Mouse (Mus musculus) subcutaneous adipose tissue, adult 2 months (tissue): ENCODE results near the gene Muc2. TPM values are rescaled to one million over a fixed set of nuclear protein-coding genes. Genes with fewer than 3 reads are reported as not detected.

ENCODE experiments used
- polyA plus RNA-seq: library from polyadenylated mRNA; depleted of rRNA; stranded (reverse); fragments of >200 nt; gene quantifications from 2 replicates; pipeline ENCODE4 v1.2.3, GENCODE M21; 2012; ENCODE audit warnings: low replicate concordance; rRNA removed

Gene Muc2
- 1.4 and 1.9 TPM in 2 replicates for polyA plus RNA-seq

DNA sequence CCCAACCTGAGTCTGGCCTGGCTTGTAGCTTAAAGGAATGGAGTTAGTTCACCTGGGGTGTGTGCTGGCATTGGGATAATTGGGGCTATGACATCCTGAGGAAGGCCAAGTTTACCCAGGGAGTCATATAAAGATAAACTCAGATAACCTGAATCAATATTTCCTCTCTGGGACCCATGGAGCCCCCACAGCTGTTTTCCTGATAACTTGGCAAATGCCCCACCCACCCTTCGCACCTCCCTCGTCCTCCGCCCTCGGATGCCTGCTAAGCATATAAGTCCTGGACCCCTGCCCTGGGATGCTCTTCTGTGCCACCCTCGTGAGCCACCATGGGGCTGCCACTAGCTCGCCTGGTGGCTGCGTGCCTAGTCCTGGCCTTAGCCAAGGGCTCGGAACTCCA, at the start of gene Muc2:
Gene Muc2 (plus strand): TSS at position 301 of the 400 bp plus-strand sequence.

GRCm38 (mm10) chr7:141788677-141789452, 98.7 kb downstream of the Muc2 start, which contains the start of gene Muc5ac:
TSS of gene Muc5ac (plus strand) at chr7:141788972.

Other genes starting within 250 kb of the Muc2 start
- gene Pidd1, start 246.3 kb upstream of the Muc2 start, polyA plus RNA-seq: 9.8 and 14.5 TPM in 2 replicates
- 457 and 759 TPM in 2 replicates for gene Rplp2, start 243.0 kb upstream of the Muc2 start, polyA plus RNA-seq
- gene Pnpla2, start 235.1 kb upstream of the Muc2 start, polyA plus RNA-seq: 1,309 and 3,373 TPM in 2 replicates
- 34.3 and 65.7 TPM in 2 replicates for gene Cracr2b, start 229.2 kb upstream of the Muc2 start, polyA plus RNA-seq
- 617 and 1,187 TPM in 2 replicates for gene Cd151, start 222.9 kb upstream of the Muc2 start, polyA plus RNA-seq
- gene Polr2l, start 215.2 kb upstream of the Muc2 start, polyA plus RNA-seq: 63.9 and 76.4 TPM in 2 replicates
- 166 and 253 TPM in 2 replicates for gene Tspan4, start 215.1 kb upstream of the Muc2 start, polyA plus RNA-seq
- gene Chid1, start 150.5 kb upstream of the Muc2 start, polyA plus RNA-seq: 38.6 and 54.6 TPM in 2 replicates
- gene Ap2a2, start 128.2 kb upstream of the Muc2 start, polyA plus RNA-seq: 72.0 and 79.4 TPM in 2 replicates
- 0.03 and 0.05 TPM in 2 replicates for gene Muc6, start 35.0 kb upstream of the Muc2 start, polyA plus RNA-seq
- 0.01 TPM in 1 of 2 replicates, not detected in the other for gene Muc5ac, start 98.6 kb downstream of the Muc2 start, polyA plus RNA-seq
- 0.01 and 0.05 TPM in 2 replicates for gene Muc5b, start 148.7 kb downstream of the Muc2 start, polyA plus RNA-seq
- gene Tollip, start 228.2 kb downstream of the Muc2 start, polyA plus RNA-seq: 79.8 and 82.1 TPM in 2 replicates